Comparison of ENCODE assay signal across 9 mouse cellular contexts in the genomic region with DNA sequence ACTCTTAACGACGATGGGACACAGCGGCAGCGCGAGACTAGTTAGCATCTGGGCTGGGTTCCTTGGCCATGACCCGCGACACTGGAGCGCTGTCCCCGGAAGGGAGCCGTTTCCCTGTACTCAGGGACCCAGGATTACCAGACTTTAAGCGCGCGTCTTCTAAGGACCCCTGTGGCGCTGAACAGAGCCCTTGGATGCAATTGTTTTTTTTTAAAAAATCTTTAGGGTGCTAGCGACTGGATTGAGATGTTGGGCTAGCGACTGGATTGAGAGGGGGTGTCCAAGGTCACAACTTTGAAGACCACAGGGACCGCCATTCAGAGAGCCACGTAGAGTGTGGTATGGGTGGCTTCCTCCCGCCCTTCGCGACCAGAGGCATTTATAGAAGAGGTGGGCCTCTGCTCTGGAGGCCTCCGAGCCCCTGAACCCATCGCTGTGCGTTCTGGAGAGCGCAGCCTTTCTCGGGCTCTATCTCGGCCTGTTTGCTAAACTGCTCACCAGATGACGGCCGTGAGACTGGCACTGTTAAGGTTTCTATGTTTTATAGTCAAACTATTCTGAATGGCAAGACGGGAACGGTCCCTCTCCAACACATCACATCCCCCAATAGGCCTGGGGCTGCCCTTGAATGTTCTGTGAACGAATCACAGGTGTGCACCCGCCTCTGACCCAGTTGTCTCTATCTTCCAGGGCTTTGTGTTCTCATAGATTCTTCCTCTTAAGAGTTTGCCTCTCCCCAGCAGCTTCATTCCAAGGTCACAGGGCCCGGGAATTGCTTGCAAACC. TPM values are rescaled to one million over a fixed set of nuclear protein-coding genes. Genes with fewer than 3 reads are reported as not detected.
DNase-seq lines count a peak whose midpoint lies in the region; ATAC-seq and TF ChIP-seq lines count a peak whose summit lies in the region.
"Had no signal": no experiment of that assay in that cellular context is flagged by ENCODE, and none has a peak within 500 bp of the region (broad histone marks: within the 10 kb centered on the region; RNA-seq: fewer than 3 reads in every experiment).

No protein-coding gene starts in this region.

- no peak for ATAC-seq in erythroblast, adult 5-6 weeks (replicated peaks; ENCODE audit: low FRiP score, poor library complexity, severe bottlenecking)
- no peak for ATAC-seq in hindbrain, postnatal 0 days
- ATAC-seq in midbrain, embryonic 13.5 days = no peak
- ATAC-seq in granulocyte monocyte progenitor cell, adult 5-6 weeks (replicated peaks; ENCODE audit: poor library complexity, severe bottlenecking) = no peak

- DNase-seq in thymus, postnatal 4 days = peak; percentile 11
- DNase-seq in thymus, postnatal 14 days = no peak
- DNase-seq in hindbrain, postnatal 0 days (ENCODE audit: low spot score) = no peak
- DNase-seq in left cerebral cortex, adult 11 months (ENCODE audit: low spot score) = no peak

- no peaks in the 10 kb centered on the region for H3K9me3 ChIP-seq in erythroblast, embryonic 14.5 days (ENCODE audit: control insufficient read depth, low read length)
- H3K9me3 ChIP-seq in hindbrain, postnatal 0 days (ENCODE audit: low read length) = 0 out of 2 replicates have a peak, but pooled peaks cover 2% of the 10 kb centered on the region
- peaks cover 6% of the 10 kb centered on the region; the same call in 1 of the 2 replicates for H3K9me3 ChIP-seq in midbrain, embryonic 13.5 days

- TF ChIP-seq CTCF in hindbrain, postnatal 0 days (IDR thresholded peaks at IDR 0.05; ENCODE audit: low read depth) = no peak

- peak overlapping the region; percentile 98 for H3K4me2 ChIP-seq in hindbrain, postnatal 0 days (ENCODE audit: low read depth, low read length)
- peak overlapping the region; percentile 98 for H3K4me2 ChIP-seq in midbrain, embryonic 13.5 days (replicated peaks)

- H3K4me3 ChIP-seq in erythroblast, embryonic 14.5 days (replicated peaks) = peak overlapping the region; percentile 69
- H3K4me3 ChIP-seq in hindbrain, postnatal 0 days (ENCODE audit: low read length) = peak overlapping the region; percentile 91
- peak overlapping the region; percentile 93 for H3K4me3 ChIP-seq in midbrain, embryonic 13.5 days (replicated peaks)

- H3K27me3 ChIP-seq in erythroblast, embryonic 14.5 days (ENCODE audit: control insufficient read depth) = peaks cover 66% of the 10 kb centered on the region
- H3K27me3 ChIP-seq in hindbrain, postnatal 0 days (ENCODE audit: insufficient read depth, low read length) = no peaks in the 10 kb centered on the region
- peaks cover 28% of the 10 kb centered on the region for H3K27me3 ChIP-seq in midbrain, embryonic 13.5 days

- no peaks in the 10 kb centered on the region for H3K36me3 ChIP-seq in erythroblast, embryonic 14.5 days (ENCODE audit: control insufficient read depth)
- H3K36me3 ChIP-seq in hindbrain, postnatal 0 days (ENCODE audit: insufficient read depth, low read length) = no peaks in the 10 kb centered on the region
- no peaks in the 10 kb centered on the region for H3K36me3 ChIP-seq in midbrain, embryonic 13.5 days

- H3K9ac ChIP-seq in hindbrain, postnatal 0 days (replicated peaks; ENCODE audit: low read length) = peak overlapping the region; percentile 92; the same call in 1 of the 2 replicates
- H3K9ac ChIP-seq in midbrain, embryonic 13.5 days (replicated peaks) = peak overlapping the region; percentile 95

- peak overlapping the region; percentile 94; the same call in 1 of the 2 replicates for H3K27ac ChIP-seq in hindbrain, postnatal 0 days
- peak overlapping the region; percentile 98; the same call in 1 of the 2 replicates for H3K27ac ChIP-seq in midbrain, embryonic 13.5 days

- peaks cover 27% of the 10 kb centered on the region for H3K4me1 ChIP-seq in erythroblast, embryonic 14.5 days (ENCODE audit: control insufficient read depth)
- peaks cover 10% of the 10 kb centered on the region for H3K4me1 ChIP-seq in hindbrain, postnatal 0 days (ENCODE audit: insufficient read depth, low read length)
- H3K4me1 ChIP-seq in midbrain, embryonic 13.5 days (replicated peaks) = peaks cover 31% of the 10 kb centered on the region

- WGBS in hindbrain, postnatal 0 days = 21% methylated on average over 34 of the region's 34 CpGs
- 4% methylated on average over 34 of the region's 34 CpGs for WGBS in midbrain, embryonic 13.5 days

RNA-seq across cellular contexts. Expression of gene Ctbp2, which starts 0.7 kb away (rescaled TPM):
- 0.58 and 0.89 TPM in 2 replicates for polyA plus RNA-seq in erythroblast, embryonic 14.5 days (2012)
- 11.1 and 21.3 TPM in 2 replicates for total RNA-seq in erythroblast, adult 5-6 weeks (2015; ENCODE audit: low replicate concordance)
- 9.5 and 11.6 TPM in 2 replicates for total RNA-seq in erythroblast, adult 5-6 weeks (2017; ENCODE audit: low replicate concordance)
- 89.0 and 105 TPM in 2 replicates for total RNA-seq in hindbrain, postnatal 0 days (2014; rRNA removed)
- 39.6 and 40.6 TPM in 2 replicates for polyA plus RNA-seq in hindbrain, postnatal 0 days (2015; fragmentation: Nextera tagmentation; extraction: Ambion mirVana)
- 88.4 and 91.0 TPM in 2 replicates for polyA plus RNA-seq in midbrain, embryonic 13.5 days (2015; fragmentation: Nextera tagmentation; extraction: Ambion mirVana)
- 55.5 and 58.1 TPM in 2 replicates for total RNA-seq in granulocyte monocyte progenitor cell, adult 5-6 weeks (2014; fragmentation: Nextera tagmentation)
- total RNA-seq in granulocyte monocyte progenitor cell, adult 5-6 weeks (2017) = 40.8 and 40.9 TPM in 2 replicates

RNA-seq across cellular contexts. Expression of gene Fgfr2, which starts 1.7 kb away (rescaled TPM):
- not detected in 2 replicates for polyA plus RNA-seq in erythroblast, embryonic 14.5 days (2012)
- total RNA-seq in erythroblast, adult 5-6 weeks (2015; ENCODE audit: low replicate concordance) = not detected in 2 replicates
- 0.28 and 4.8 TPM in 2 replicates for total RNA-seq in erythroblast, adult 5-6 weeks (2017; ENCODE audit: low replicate concordance)
- total RNA-seq in hindbrain, postnatal 0 days (2014; rRNA removed) = 33.2 and 49.0 TPM in 2 replicates
- polyA plus RNA-seq in hindbrain, postnatal 0 days (2015; fragmentation: Nextera tagmentation; extraction: Ambion mirVana) = 17.3 and 17.5 TPM in 2 replicates
- polyA plus RNA-seq in midbrain, embryonic 13.5 days (2015; fragmentation: Nextera tagmentation; extraction: Ambion mirVana) = 29.9 and 39.4 TPM in 2 replicates
- not detected in 2 replicates for total RNA-seq in granulocyte monocyte progenitor cell, adult 5-6 weeks (2014; fragmentation: Nextera tagmentation)
- not detected in 2 replicates for total RNA-seq in granulocyte monocyte progenitor cell, adult 5-6 weeks (2017)
- total RNA-seq: CH12.LX had no signal
